Mouse (Mus musculus): ENCODE results near the gene Ktn1.

DNA sequence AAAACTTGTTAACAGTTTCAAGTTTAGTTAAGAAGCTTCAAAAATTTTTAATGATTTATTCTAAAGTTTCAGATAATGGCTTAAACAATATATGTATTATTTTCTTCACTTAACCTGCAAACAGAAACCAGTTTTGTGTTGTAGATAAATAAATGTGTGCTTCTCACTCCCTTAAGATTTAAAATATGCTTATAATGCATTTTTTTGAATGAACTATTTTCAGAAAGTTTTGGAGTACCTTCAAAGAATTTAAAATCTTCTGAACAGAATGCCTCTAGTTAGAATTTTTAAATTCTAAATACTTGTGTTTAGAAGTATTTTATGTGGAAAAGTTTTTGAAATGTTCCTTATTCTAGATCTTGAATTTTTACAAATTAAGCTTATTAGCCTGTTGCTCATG lies 74.8 kb downstream of the Ktn1 start:
- TF ChIP-seq POLR2A (IDR thresholded peaks at IDR 0.05; ENCODE audit: insufficient read depth, low read depth, low read length) (no peak), CTCF (IDR thresholded peaks at IDR 0.05; ENCODE audit: insufficient read depth, low read depth, low read length) (no peak)
